Mouse (Mus musculus): ENCODE data around the gene Clca1. TPM values are rescaled to one million over a fixed set of nuclear protein-coding genes. Genes with fewer than 3 reads are reported as not detected.
A peak's percentile ranks its signal among the peaks of the same experiment; 100 is the strongest.

Gene Clca1
- polyA plus RNA-seq, 1 experiment = 0.14 TPM

- Histone ChIP-seq H3K4me3 (ENCODE audit: control insufficient read depth, low read depth, low read length) (no peak overlapping the region), H3K27ac (ENCODE audit: control insufficient read depth, insufficient read depth, low read depth, low read length) (no peak overlapping the region), H3K27me3 (ENCODE audit: control insufficient read depth, insufficient read depth, low read length) (no peaks in the 10 kb centered on the region), H3K4me1 (ENCODE audit: control insufficient read depth, insufficient read depth, low read length) (no peaks in the 10 kb centered on the region), H3K36me3 (ENCODE audit: control insufficient read depth, insufficient read depth, low read length) (no peaks in the 10 kb centered on the region)
- TF ChIP-seq CTCF (IDR thresholded peaks at IDR 0.05; ENCODE audit: control insufficient read depth, insufficient read depth, insufficient replicate concordance, low read depth, low read length) = no peak
- no peak for TF ChIP-seq POLR2A (IDR thresholded peaks at IDR 0.05; ENCODE audit: control insufficient read depth, low read depth, low read length)
Observed at GRCm38 (mm10) chr3:145028036-145028435, 4.5 kb downstream of the Clca1 start.

- TF ChIP-seq POLR2A (IDR thresholded peaks at IDR 0.05; ENCODE audit: control insufficient read depth, low read depth, low read length) = no peak
- peak; percentile 28; the same call in 1 of the 2 replicates for TF ChIP-seq CTCF (IDR thresholded peaks at IDR 0.05; ENCODE audit: control insufficient read depth, insufficient read depth, insufficient replicate concordance, low read depth, low read length)
- no peaks in the 10 kb centered on the region for H3K36me3 ChIP-seq (ENCODE audit: control insufficient read depth, insufficient read depth, low read length)
- H3K27ac ChIP-seq (ENCODE audit: control insufficient read depth, insufficient read depth, low read depth, low read length) = no peak overlapping the region
- H3K4me1 ChIP-seq (ENCODE audit: control insufficient read depth, insufficient read depth, low read length) = no peaks in the 10 kb centered on the region
- no peak overlapping the region for H3K4me3 ChIP-seq (ENCODE audit: control insufficient read depth, low read depth, low read length)
- no peaks in the 10 kb centered on the region for H3K27me3 ChIP-seq (ENCODE audit: control insufficient read depth, insufficient read depth, low read length)
Observed at GRCm38 (mm10) chr3:145026750-145027149, 5.8 kb downstream of the Clca1 start.

GRCm38 (mm10) chr3:145017807-145018206 lies 14.8 kb downstream of the Clca1 start:
- Histone ChIP-seq H3K4me1 (ENCODE audit: control insufficient read depth, insufficient read depth, low read length) (no peaks in the 10 kb centered on the region), H3K4me3 (ENCODE audit: control insufficient read depth, low read depth, low read length) (no peak overlapping the region), H3K27me3 (ENCODE audit: control insufficient read depth, insufficient read depth, low read length) (no peaks in the 10 kb centered on the region), H3K36me3 (ENCODE audit: control insufficient read depth, insufficient read depth, low read length) (no peaks in the 10 kb centered on the region), H3K27ac (ENCODE audit: control insufficient read depth, insufficient read depth, low read depth, low read length) (no peak overlapping the region)
- TF ChIP-seq POLR2A (IDR thresholded peaks at IDR 0.05; ENCODE audit: control insufficient read depth, low read depth, low read length) (no peak), CTCF (IDR thresholded peaks at IDR 0.05; ENCODE audit: control insufficient read depth, insufficient read depth, insufficient replicate concordance, low read depth, low read length) (no peak)

- no peaks in the 10 kb centered on the region for H3K27me3 ChIP-seq (ENCODE audit: control insufficient read depth, insufficient read depth, low read length)
- no peaks in the 10 kb centered on the region for H3K36me3 ChIP-seq (ENCODE audit: control insufficient read depth, insufficient read depth, low read length)
- no peak overlapping the region for H3K27ac ChIP-seq (ENCODE audit: control insufficient read depth, insufficient read depth, low read depth, low read length)
- TF ChIP-seq POLR2A (IDR thresholded peaks at IDR 0.05; ENCODE audit: control insufficient read depth, low read depth, low read length) (no peak), CTCF (IDR thresholded peaks at IDR 0.05; ENCODE audit: control insufficient read depth, insufficient read depth, insufficient replicate concordance, low read depth, low read length) (no peak)
- no peak overlapping the region for H3K4me3 ChIP-seq (ENCODE audit: control insufficient read depth, low read depth, low read length)
- no peaks in the 10 kb centered on the region for H3K4me1 ChIP-seq (ENCODE audit: control insufficient read depth, insufficient read depth, low read length)
Observed at GRCm38 (mm10) chr3:145004422-145004821, 28.2 kb downstream of the Clca1 start.

GRCm38 (mm10) chr3:145000912-145001311 lies 31.7 kb downstream of the Clca1 start:
- Histone ChIP-seq H3K4me3 (ENCODE audit: control insufficient read depth, low read depth, low read length) (no peak overlapping the region), H3K27ac (ENCODE audit: control insufficient read depth, insufficient read depth, low read depth, low read length) (no peak overlapping the region), H3K27me3 (ENCODE audit: control insufficient read depth, insufficient read depth, low read length) (no peaks in the 10 kb centered on the region), H3K4me1 (ENCODE audit: control insufficient read depth, insufficient read depth, low read length) (no peaks in the 10 kb centered on the region), H3K36me3 (ENCODE audit: control insufficient read depth, insufficient read depth, low read length) (no peaks in the 10 kb centered on the region)
- TF ChIP-seq CTCF (IDR thresholded peaks at IDR 0.05; ENCODE audit: control insufficient read depth, insufficient read depth, insufficient replicate concordance, low read depth, low read length) (no peak), POLR2A (IDR thresholded peaks at IDR 0.05; ENCODE audit: control insufficient read depth, low read depth, low read length) (no peak)

- Histone ChIP-seq H3K36me3 (ENCODE audit: control insufficient read depth, insufficient read depth, low read length) (no peaks in the 10 kb centered on the region), H3K27me3 (ENCODE audit: control insufficient read depth, insufficient read depth, low read length) (no peaks in the 10 kb centered on the region), H3K4me1 (ENCODE audit: control insufficient read depth, insufficient read depth, low read length) (no peaks in the 10 kb centered on the region), H3K27ac (ENCODE audit: control insufficient read depth, insufficient read depth, low read depth, low read length) (no peak overlapping the region), H3K4me3 (ENCODE audit: control insufficient read depth, low read depth, low read length) (no peak overlapping the region)
- no peak for TF ChIP-seq CTCF (IDR thresholded peaks at IDR 0.05; ENCODE audit: control insufficient read depth, insufficient read depth, insufficient replicate concordance, low read depth, low read length)
- no peak for TF ChIP-seq POLR2A (IDR thresholded peaks at IDR 0.05; ENCODE audit: control insufficient read depth, low read depth, low read length)
Observed at GRCm38 (mm10) chr3:144993055-144993454, 39.5 kb downstream of the Clca1 start.

GRCm38 (mm10) chr3:144992618-144993017 lies 40.0 kb downstream of the Clca1 start:
- no peaks in the 10 kb centered on the region for H3K27me3 ChIP-seq (ENCODE audit: control insufficient read depth, insufficient read depth, low read length)
- no peaks in the 10 kb centered on the region for H3K4me1 ChIP-seq (ENCODE audit: control insufficient read depth, insufficient read depth, low read length)
- H3K27ac ChIP-seq (ENCODE audit: control insufficient read depth, insufficient read depth, low read depth, low read length) = no peak overlapping the region
- TF ChIP-seq POLR2A (IDR thresholded peaks at IDR 0.05; ENCODE audit: control insufficient read depth, low read depth, low read length) (no peak), CTCF (IDR thresholded peaks at IDR 0.05; ENCODE audit: control insufficient read depth, insufficient read depth, insufficient replicate concordance, low read depth, low read length) (no peak)
- H3K36me3 ChIP-seq (ENCODE audit: control insufficient read depth, insufficient read depth, low read length) = no peaks in the 10 kb centered on the region
- H3K4me3 ChIP-seq (ENCODE audit: control insufficient read depth, low read depth, low read length) = no peak overlapping the region

GRCm38 (mm10) chr3:144985890-144986289 lies 46.7 kb downstream of the Clca1 start:
- H3K36me3 ChIP-seq (ENCODE audit: control insufficient read depth, insufficient read depth, low read length) = no peaks in the 10 kb centered on the region
- H3K27me3 ChIP-seq (ENCODE audit: control insufficient read depth, insufficient read depth, low read length) = no peaks in the 10 kb centered on the region
- no peak overlapping the region for H3K4me3 ChIP-seq (ENCODE audit: control insufficient read depth, low read depth, low read length)
- H3K4me1 ChIP-seq (ENCODE audit: control insufficient read depth, insufficient read depth, low read length) = no peaks in the 10 kb centered on the region
- H3K27ac ChIP-seq (ENCODE audit: control insufficient read depth, insufficient read depth, low read depth, low read length) = no peak overlapping the region
- TF ChIP-seq POLR2A (IDR thresholded peaks at IDR 0.05; ENCODE audit: control insufficient read depth, low read depth, low read length) (no peak), CTCF (IDR thresholded peaks at IDR 0.05; ENCODE audit: control insufficient read depth, insufficient read depth, insufficient replicate concordance, low read depth, low read length) (no peak)
